Mouse (Mus musculus): ENCODE measurements around the gene Btnl10. TPM values are rescaled to one million over a fixed set of nuclear protein-coding genes. Genes with fewer than 3 reads are reported as not detected.

Btnl10 gene
- total and polyA plus RNA-seq, 3 experiments: not detected

- dilution Hi-C loops (cut with MboI; ENCODE audit: extremely low pct_ligation_motif_present, extremely low pct_unique_long_range_greater_than_20kb, low sequenced_read_pairs): no loop called here
- Histone ChIP-seq H3K4me3 (replicated peaks in 1 of 3; ENCODE audit: low read depth in 2 of 3, low read length in 2 of 3, poor library complexity in 1 of 3) (no peak overlapping the region), H3K27ac (ENCODE audit: insufficient read depth, low read depth) (no peak overlapping the region), H3K36me3 (replicated peaks in 1 of 2; ENCODE audit: control insufficient read depth in 1 of 2, insufficient read depth in 1 of 2, low read length in 1 of 2) (peaks cover 71 to 88% of the 10 kb centered on the region in 2 experiments), H3K9ac (ENCODE audit: insufficient read depth, low read depth) (no peak overlapping the region), H3K4me2 (ENCODE audit: insufficient read depth, low read depth, poor library complexity, severe bottlenecking) (no peak overlapping the region), H3K4me1 (ENCODE audit: control insufficient read depth in 1 of 2, insufficient read depth in 2 of 2) (no peaks in the 10 kb centered on the region), H3K27me3 (replicated peaks) (no peaks in the 10 kb centered on the region), H3K9me3 (replicated peaks; ENCODE audit: low read length) (no peaks in the 10 kb centered on the region), H3K79me2 (replicated peaks; ENCODE audit: control insufficient read depth, extremely low read depth, insufficient read depth, poor library complexity, severe bottlenecking) (no peaks in the 10 kb centered on the region)
- no peak for DNase-seq (ENCODE audit: extremely low read depth)
- in situ Hi-C loops (cut with MboI; ENCODE audit: low pct_ligation_motif_present, low pct_unique_long_range_greater_than_20kb, low sequenced_read_pairs): no loop called here
- TF ChIP-seq RAD21 (IDR thresholded peaks at IDR 0.05; ENCODE audit: low read depth, low read length): no peak
- no peak for TF ChIP-seq USF2 (conservative IDR thresholded peaks at IDR 0.05; ENCODE audit: low read depth, low read length)
- no peak for TF ChIP-seq NRF1 (IDR thresholded peaks at IDR 0.05; ENCODE audit: low read depth, low read length)
- no peak for TF ChIP-seq POLR2AphosphoS2 (IDR thresholded peaks at IDR 0.05; ENCODE audit: low read depth, low read length)
- TF ChIP-seq HCFC1 (IDR thresholded peaks at IDR 0.05; ENCODE audit: low read depth, low read length): no peak
- no peak for TF ChIP-seq GABPA (IDR thresholded peaks at IDR 0.05; ENCODE audit: insufficient replicate concordance, low read depth, low read length)
- no peak for TF ChIP-seq ZNF384 (IDR thresholded peaks at IDR 0.05; ENCODE audit: low read depth, low read length)
- no peak for TF ChIP-seq IRF4 (IDR thresholded peaks at IDR 0.05; ENCODE audit: low read depth, low read length)
- TF ChIP-seq CTCF (conservative IDR thresholded peaks at IDR 0.05 in 1 of 2, IDR thresholded peaks at IDR 0.05 in 1 of 2; ENCODE audit: low read depth in 2 of 2, low read length in 2 of 2): no peak
- TF ChIP-seq KAT2A (IDR thresholded peaks at IDR 0.05; ENCODE audit: insufficient replicate concordance, low read length): no peak
- no peak for TF ChIP-seq E2F4 (IDR thresholded peaks at IDR 0.05; ENCODE audit: insufficient replicate concordance, low read depth, low read length)
- TF ChIP-seq ZC3H11A (IDR thresholded peaks at IDR 0.05; ENCODE audit: low read depth, low read length): no peak
- TF ChIP-seq MAZ (IDR thresholded peaks at IDR 0.05; ENCODE audit: low read depth, low read length): no peak
- TF ChIP-seq SMC3 (IDR thresholded peaks at IDR 0.05; ENCODE audit: low read depth, low read length): no peak
- no peak for TF ChIP-seq RCOR1 (conservative IDR thresholded peaks at IDR 0.05; ENCODE audit: low read depth, low read length)
- no peak for TF ChIP-seq EP300 (IDR thresholded peaks at IDR 0.05; ENCODE audit: low read length)
- no peak for TF ChIP-seq JUND (conservative IDR thresholded peaks at IDR 0.05; ENCODE audit: low read depth, low read length)
These were observed 23.3 kb upstream of the Btnl10 start for GRCm38 (mm10) chr11:58894456-58894855.

- dilution Hi-C loops (cut with MboI; ENCODE audit: extremely low pct_ligation_motif_present, extremely low pct_unique_long_range_greater_than_20kb, low sequenced_read_pairs) (no loop called here), in situ Hi-C loops (cut with MboI; ENCODE audit: low pct_ligation_motif_present, low pct_unique_long_range_greater_than_20kb, low sequenced_read_pairs) (no loop called here)
- Histone ChIP-seq H3K9me3 (replicated peaks; ENCODE audit: low read length) (no peaks in the 10 kb centered on the region), H3K27ac (ENCODE audit: insufficient read depth, low read depth) (no peak overlapping the region), H3K36me3 (replicated peaks in 1 of 2; ENCODE audit: control insufficient read depth in 1 of 2, insufficient read depth in 1 of 2, low read length in 1 of 2) (peaks cover 62 to 85% of the 10 kb centered on the region in 2 experiments), H3K4me3 (replicated peaks in 1 of 3; ENCODE audit: low read depth in 2 of 3, low read length in 2 of 3, poor library complexity in 1 of 3) (no peak overlapping the region), H3K9ac (ENCODE audit: insufficient read depth, low read depth) (no peak overlapping the region), H3K4me2 (ENCODE audit: insufficient read depth, low read depth, poor library complexity, severe bottlenecking) (no peak overlapping the region), H3K4me1 (ENCODE audit: control insufficient read depth in 1 of 2, insufficient read depth in 2 of 2) (peaks cover 5 to 15% of the 10 kb centered on the region in 2 experiments), H3K27me3 (replicated peaks) (no peaks in the 10 kb centered on the region), H3K79me2 (replicated peaks; ENCODE audit: control insufficient read depth, extremely low read depth, insufficient read depth, poor library complexity, severe bottlenecking) (no peaks in the 10 kb centered on the region)
- TF ChIP-seq ZKSCAN1 (IDR thresholded peaks at IDR 0.05; ENCODE audit: borderline replicate concordance, low read depth, low read length): no peak
- TF ChIP-seq NRF1 (IDR thresholded peaks at IDR 0.05; ENCODE audit: low read depth, low read length): no peak
- TF ChIP-seq TCF12 (IDR thresholded peaks at IDR 0.05; ENCODE audit: low read depth, low read length): no peak
- TF ChIP-seq SIN3A (IDR thresholded peaks at IDR 0.05; ENCODE audit: low read length): no peak
- TF ChIP-seq ETS1 (conservative IDR thresholded peaks at IDR 0.05; ENCODE audit: low read depth, low read length): no peak
- no peak for TF ChIP-seq PAX5 (IDR thresholded peaks at IDR 0.05; ENCODE audit: low read length)
- TF ChIP-seq ELF1 (IDR thresholded peaks at IDR 0.05; ENCODE audit: low read depth, low read length): no peak
- TF ChIP-seq E2F4 (IDR thresholded peaks at IDR 0.05; ENCODE audit: insufficient replicate concordance, low read depth, low read length): no peak
- no peak for TF ChIP-seq JUN (IDR thresholded peaks at IDR 0.05; ENCODE audit: insufficient read depth, low read depth, low read length)
- no peak for TF ChIP-seq MAX (IDR thresholded peaks at IDR 0.05; ENCODE audit: low read length)
- TF ChIP-seq MAZ (IDR thresholded peaks at IDR 0.05; ENCODE audit: low read depth, low read length): no peak
- no peak for TF ChIP-seq BHLHE40 (IDR thresholded peaks at IDR 0.05; ENCODE audit: low read depth, low read length)
- no peak for TF ChIP-seq MEF2A (IDR thresholded peaks at IDR 0.05; ENCODE audit: borderline replicate concordance, low read depth, low read length)
- TF ChIP-seq RCOR1 (conservative IDR thresholded peaks at IDR 0.05; ENCODE audit: low read depth, low read length): no peak
- TF ChIP-seq POLR2AphosphoS2 (IDR thresholded peaks at IDR 0.05; ENCODE audit: low read depth, low read length): no peak
- no peak for TF ChIP-seq ZMIZ1 (IDR thresholded peaks at IDR 0.05; ENCODE audit: low read depth, low read length)
- no peak for TF ChIP-seq HCFC1 (IDR thresholded peaks at IDR 0.05; ENCODE audit: low read depth, low read length)
- TF ChIP-seq MAFK (IDR thresholded peaks at IDR 0.05; ENCODE audit: insufficient replicate concordance, low read length): no peak
- DNase-seq (ENCODE audit: extremely low read depth): no peak
These were observed 20.2 kb upstream of the Btnl10 start for GRCm38 (mm10) chr11:58897485-58897884.
